9 mouse cellular contexts compared by ENCODE assay signal in genomic region chr17:88404471-88404870, GRCm38 (mm10). TPM values are rescaled to one million over a fixed set of nuclear protein-coding genes. Genes with fewer than 3 reads are reported as not detected.
DNase-seq lines count a peak whose midpoint lies in the region; ATAC-seq and TF ChIP-seq lines count a peak whose summit lies in the region.
"Had no signal": no experiment of that assay in that cellular context is flagged by ENCODE, and none has a peak within 500 bp of the region (broad histone marks: within the 10 kb centered on the region; RNA-seq: fewer than 3 reads in every experiment).

No protein-coding gene starts in this region.

- no peaks in the 10 kb centered on the region for H3K9me3 ChIP-seq in kidney, embryonic 15.5 days (replicated peaks)
- no peaks in the 10 kb centered on the region for H3K9me3 ChIP-seq in embryonic facial prominence, embryonic 12.5 days
- H3K9me3 ChIP-seq in hindbrain, embryonic 11.5 days (ENCODE audit: control insufficient read depth, low read length) = no peaks in the 10 kb centered on the region
- no peaks in the 10 kb centered on the region for H3K9me3 ChIP-seq in midbrain, embryonic 15.5 days
- H3K9me3 ChIP-seq: embryonic facial prominence, embryonic 15.5 days had no signal

- H3K9ac ChIP-seq in kidney, embryonic 15.5 days = no peak overlapping the region
- no peak overlapping the region for H3K9ac ChIP-seq in embryonic facial prominence, embryonic 12.5 days
- no peak overlapping the region for H3K9ac ChIP-seq in hindbrain, embryonic 11.5 days (ENCODE audit: low read depth, low read length)
- no peak overlapping the region for H3K9ac ChIP-seq in midbrain, embryonic 15.5 days
- H3K9ac ChIP-seq: embryonic facial prominence, embryonic 15.5 days had no signal

- 0 out of 2 replicates have a peak overlapping the region, but pooled peaks have one; percentile 3 for H3K4me3 ChIP-seq in kidney, embryonic 15.5 days (replicated peaks)
- no peak overlapping the region for H3K4me3 ChIP-seq in kidney, adult 2 months (ENCODE audit: insufficient read depth, low read depth, low read length)
- H3K4me3 ChIP-seq in embryonic facial prominence, embryonic 12.5 days = no peak overlapping the region
- peak overlapping the region; percentile 4; the same call in 1 of the 2 replicates for H3K4me3 ChIP-seq in hindbrain, embryonic 11.5 days (ENCODE audit: low read depth, low read length)
- H3K4me3 ChIP-seq in midbrain, embryonic 15.5 days = no peak overlapping the region
- H3K4me3 ChIP-seq: embryonic facial prominence, embryonic 15.5 days had no signal

- H3K27me3 ChIP-seq in kidney, embryonic 15.5 days = no peaks in the 10 kb centered on the region; the same call in 1 of the 2 replicates
- H3K27me3 ChIP-seq in kidney, adult 2 months (replicated peaks; ENCODE audit: control insufficient read depth, insufficient read depth, low read length) = no peaks in the 10 kb centered on the region
- H3K27me3 ChIP-seq in embryonic facial prominence, embryonic 12.5 days = peaks cover 7% of the 10 kb centered on the region; the same call in 1 of the 2 replicates
- no peaks in the 10 kb centered on the region for H3K27me3 ChIP-seq in hindbrain, embryonic 11.5 days (ENCODE audit: control insufficient read depth, insufficient read depth, low read length)
- 0 out of 2 replicates have a peak, but pooled peaks cover 6% of the 10 kb centered on the region for H3K27me3 ChIP-seq in midbrain, embryonic 15.5 days (replicated peaks)

- DNase-seq in kidney, adult 2 months = no peak
- no peak for DNase-seq in hindbrain, embryonic 11.5 days (ENCODE audit: low spot score)
- DNase-seq in left cerebral cortex, postnatal 4 days = no peak

- H3K36me3 ChIP-seq in kidney, embryonic 15.5 days = no peaks in the 10 kb centered on the region
- no peaks in the 10 kb centered on the region for H3K36me3 ChIP-seq in kidney, adult 2 months (ENCODE audit: control insufficient read depth, insufficient read depth, low read length)
- H3K36me3 ChIP-seq in embryonic facial prominence, embryonic 12.5 days = no peaks in the 10 kb centered on the region
- H3K36me3 ChIP-seq in hindbrain, embryonic 11.5 days (ENCODE audit: control insufficient read depth, insufficient read depth, low read length) = no peaks in the 10 kb centered on the region
- H3K36me3 ChIP-seq in midbrain, embryonic 15.5 days (replicated peaks) = no peaks in the 10 kb centered on the region
- H3K36me3 ChIP-seq: embryonic facial prominence, embryonic 15.5 days had no signal

- intact Hi-C loops in left cerebral cortex, postnatal 4 days (cut with DNase I) = no loop called here

- no peak for TF ChIP-seq CTCF in kidney, adult 2 months (conservative IDR thresholded peaks at IDR 0.05; ENCODE audit: insufficient read depth, insufficient read length, low read depth, low read length)

- TF ChIP-seq POLR2A in kidney, adult 2 months (IDR thresholded peaks at IDR 0.05; ENCODE audit: low read depth, low read length) = no peak

- H3K4me1 ChIP-seq in kidney, embryonic 15.5 days = 0 out of 2 replicates have a peak, but pooled peaks cover 4% of the 10 kb centered on the region
- no peaks in the 10 kb centered on the region for H3K4me1 ChIP-seq in kidney, adult 2 months (ENCODE audit: control insufficient read depth, insufficient read depth, low read length)
- H3K4me1 ChIP-seq in embryonic facial prominence, embryonic 12.5 days = no peaks in the 10 kb centered on the region
- H3K4me1 ChIP-seq in hindbrain, embryonic 11.5 days (replicated peaks; ENCODE audit: control insufficient read depth, insufficient read depth, low read length) = no peaks in the 10 kb centered on the region
- H3K4me1 ChIP-seq in midbrain, embryonic 15.5 days = peaks cover 26% of the 10 kb centered on the region

- ATAC-seq in kidney, embryonic 15.5 days (replicated peaks; ENCODE audit: low FRiP score) = no peak
- no peak for ATAC-seq in embryonic facial prominence, embryonic 12.5 days (ENCODE audit: insufficient number of reproducible peaks, insufficient read depth, low FRiP score, low TSS enrichment)
- peak; percentile 28; the same call in 1 of the 2 replicates for ATAC-seq in hindbrain, embryonic 11.5 days (ENCODE audit: low FRiP score)
- 0 out of 2 replicates have a peak, but pooled peaks have one; percentile 27 for ATAC-seq in midbrain, embryonic 15.5 days (replicated peaks)
- ATAC-seq in erythroid progenitor cell, adult 5-6 weeks (replicated peaks; ENCODE audit: low FRiP score, poor library complexity, severe bottlenecking) = no peak
- no peak for ATAC-seq in megakaryocyte-erythroid progenitor cell, adult 5-6 weeks (replicated peaks; ENCODE audit: low FRiP score, low TSS enrichment, poor library complexity, severe bottlenecking)

- 16% methylated on average over 6 of the region's 6 CpGs for WGBS in kidney, embryonic 15.5 days
- WGBS in kidney, adult 2 months = 25% methylated on average over 6 of the region's 6 CpGs
- 9% methylated on average over 6 of the region's 6 CpGs for WGBS in embryonic facial prominence, embryonic 12.5 days
- WGBS in hindbrain, embryonic 11.5 days = 4% methylated on average over 6 of the region's 6 CpGs
- WGBS in midbrain, embryonic 15.5 days = 5% methylated on average over 6 of the region's 6 CpGs

- H3K27ac ChIP-seq in kidney, embryonic 15.5 days = no peak overlapping the region
- H3K27ac ChIP-seq in kidney, adult 2 months (ENCODE audit: insufficient read depth, low read depth, low read length) = no peak overlapping the region
- no peak overlapping the region for H3K27ac ChIP-seq in embryonic facial prominence, embryonic 12.5 days
- H3K27ac ChIP-seq in hindbrain, embryonic 11.5 days (ENCODE audit: low read depth, low read length) = no peak overlapping the region
- H3K27ac ChIP-seq in midbrain, embryonic 15.5 days = no peak overlapping the region
- H3K27ac ChIP-seq: embryonic facial prominence, embryonic 15.5 days had no signal

- peak overlapping the region; percentile 40; the same call in 1 of the 2 replicates for H3K4me2 ChIP-seq in kidney, embryonic 15.5 days
- H3K4me2 ChIP-seq in embryonic facial prominence, embryonic 12.5 days (replicated peaks) = peak overlapping the region; percentile 34
- no peak overlapping the region for H3K4me2 ChIP-seq in hindbrain, embryonic 11.5 days (replicated peaks; ENCODE audit: low read depth, low read length)
- H3K4me2 ChIP-seq in midbrain, embryonic 15.5 days = peak overlapping the region; percentile 23

RNA-seq across cellular contexts. Expression of gene Foxn2, which starts 36.0 kb away (rescaled TPM):
- polyA plus RNA-seq in kidney, embryonic 15.5 days (2015; fragmentation: Nextera tagmentation; extraction: Ambion mirVana) = 14.6 and 15.8 TPM in 2 replicates
- 2.7 and 2.9 TPM in 2 replicates for polyA plus RNA-seq in kidney, adult 2 months (2012; rRNA removed)
- 13.8 and 14.2 TPM in 2 replicates for polyA plus RNA-seq in embryonic facial prominence, embryonic 12.5 days (2016; fragmentation: Nextera tagmentation; extraction: Ambion mirVana)
- 9.2 and 9.6 TPM in 2 replicates for polyA plus RNA-seq in hindbrain, embryonic 11.5 days (2014; fragmentation: Nextera tagmentation; extraction: Ambion mirVana)
- polyA plus RNA-seq in midbrain, embryonic 15.5 days (2015; fragmentation: Nextera tagmentation; extraction: Ambion mirVana) = 8.0 and 8.1 TPM in 2 replicates
- total RNA-seq in left cerebral cortex, postnatal 4 days (2021) = 10 to 100 TPM; 13.7 to 14.6 TPM
- total RNA-seq in erythroid progenitor cell, adult 5-6 weeks (2015; ENCODE audit: low replicate concordance) = 13.0 and 20.5 TPM in 2 replicates
- total RNA-seq in erythroid progenitor cell, adult 5-6 weeks (2017; ENCODE audit: low replicate concordance) = 13.9 and 16.8 TPM in 2 replicates
- 28.1 and 28.9 TPM in 2 replicates for total RNA-seq in megakaryocyte-erythroid progenitor cell, adult 5-6 weeks (2014; fragmentation: Nextera tagmentation)
- 34.3 and 40.1 TPM in 2 replicates for total RNA-seq in megakaryocyte-erythroid progenitor cell, adult 5-6 weeks (2017)

Comparison
In these comparisons a context has a peak if more than half of its experiments do, and no peak if none do; other contexts are left out.
1. H3K4me3 ChIP-seq: peak in kidney, embryonic 15.5 days (single experiment) and hindbrain, embryonic 11.5 days (single experiment); none in kidney, adult 2 months (single experiment), embryonic facial prominence, embryonic 12.5 days (single experiment) and midbrain, embryonic 15.5 days (single experiment).
2. ATAC-seq: peak in hindbrain, embryonic 11.5 days (single experiment) and midbrain, embryonic 15.5 days (single experiment); none in kidney, embryonic 15.5 days (single experiment), embryonic facial prominence, embryonic 12.5 days (single experiment), erythroid progenitor cell, adult 5-6 weeks (single experiment) and megakaryocyte-erythroid progenitor cell, adult 5-6 weeks (single experiment).